Mouse (Mus musculus) stomach, postnatal 0 days (tissue): ENCODE data around the gene Ubox5.

Source experiments
- CTCF ChIP-seq: IDR thresholded peaks from 2 replicates; pipeline ENCODE4 v1.5.1; 2016; ENCODE audit warnings: antibody characterized with exemption, low read depth, mild to moderate bottlenecking, moderate library complexity
- EP300 ChIP-seq: optimal IDR thresholded peaks from 2 replicates; pipeline ENCODE3; 2016; ENCODE audit warnings: antibody characterized with exemption

- TF ChIP-seq EP300: no peak
- 0 out of 2 replicates have a peak, but pooled peaks have one; percentile 10 for TF ChIP-seq CTCF
These were observed 23.5 kb upstream of the Ubox5 start for GRCm38 (mm10) chr2:130653303-130653702.
